ENCODE assay signal across 23 mouse cellular contexts in the genomic region with DNA sequence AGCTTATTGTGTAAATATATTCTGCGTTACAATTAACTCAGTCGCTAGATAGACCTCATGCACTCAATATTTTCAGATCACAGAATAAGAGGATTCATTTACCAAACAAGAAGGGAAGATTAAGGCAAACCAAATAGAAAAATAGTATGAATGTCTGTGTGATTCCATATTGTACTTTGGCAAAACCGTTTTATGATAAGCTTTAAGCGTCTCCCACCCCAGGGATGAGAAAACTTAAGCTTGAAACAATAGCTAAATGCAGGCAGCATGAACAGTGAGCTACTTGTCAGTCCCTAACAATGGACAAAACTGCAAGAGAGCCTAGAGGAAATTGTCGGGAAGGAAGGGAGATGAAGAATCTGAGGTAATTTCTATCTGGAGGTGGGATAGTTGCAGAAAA.
DNase-seq lines count a peak whose midpoint lies in the region; ATAC-seq and TF ChIP-seq lines count a peak whose summit lies in the region.
"Had no signal": no experiment of that assay in that cellular context is flagged by ENCODE, and none has a peak within 500 bp of the region (broad histone marks: within the 10 kb centered on the region; RNA-seq: fewer than 3 reads in every experiment).

No protein-coding gene starts in this region.

- H3K27ac ChIP-seq in hindbrain, embryonic 11.5 days (ENCODE audit: low read depth, low read length) = peak overlapping the region; percentile 14; the same call in 1 of the 2 replicates
- no peak overlapping the region for H3K27ac ChIP-seq in hindbrain, embryonic 10.5 days
- peak overlapping the region; percentile 73 for H3K27ac ChIP-seq in hindbrain, embryonic 15.5 days (replicated peaks)
- H3K27ac ChIP-seq in midbrain, embryonic 16.5 days (ENCODE audit: low read length) = peak overlapping the region; percentile 86
- H3K27ac ChIP-seq: embryonic facial prominence, embryonic 13.5 days; forebrain, embryonic 10.5 days; kidney, postnatal 0 days; liver, embryonic 14.5 days had no signal

- no peak overlapping the region for H3K4me3 ChIP-seq in hindbrain, embryonic 11.5 days (ENCODE audit: low read depth, low read length)
- H3K4me3 ChIP-seq in hindbrain, embryonic 10.5 days = no peak overlapping the region
- H3K4me3 ChIP-seq in hindbrain, embryonic 15.5 days = no peak overlapping the region
- no peak overlapping the region for H3K4me3 ChIP-seq in midbrain, embryonic 16.5 days (ENCODE audit: low read depth, low read length)
- H3K4me3 ChIP-seq: embryonic facial prominence, embryonic 13.5 days; forebrain, embryonic 10.5 days; myocyte had no signal

- DNase-seq in hindbrain, embryonic 11.5 days (ENCODE audit: low spot score) = no peak
- no peak for DNase-seq in hindbrain, embryonic 10.5 days (ENCODE audit: low spot score)
- DNase-seq in brain, embryonic 14.5 days (ENCODE audit: low read depth) = peak; percentile 60
- DNase-seq in cerebellum, adult 9-10 months = no peak
- DNase-seq in left cerebral cortex, adult 8-10 months (ENCODE audit: low spot score in 2 of 2) = no peak
- DNase-seq: adrenal gland, postnatal 10 days; cerebellum, adult 11-12 months; gastrocnemius, postnatal 10 days; kidney, adult 8-10 months; liver; lung, postnatal 14 days; spleen, adult 18-20 months; thymus, postnatal 25 days had no signal

- TF ChIP-seq POLR2A in brain, embryonic 14.5 days (IDR thresholded peaks at IDR 0.05; ENCODE audit: borderline replicate concordance, extremely low read depth, insufficient read depth, insufficient read length, poor library complexity, severe bottlenecking) = no peak

- H3K27me3 ChIP-seq in hindbrain, embryonic 11.5 days (ENCODE audit: control insufficient read depth, insufficient read depth, low read length) = no peaks in the 10 kb centered on the region
- no peaks in the 10 kb centered on the region for H3K27me3 ChIP-seq in hindbrain, embryonic 10.5 days (ENCODE audit: insufficient read depth, poor library complexity, severe bottlenecking)
- H3K27me3 ChIP-seq in hindbrain, embryonic 15.5 days = 0 out of 2 replicates have a peak, but pooled peaks cover 2% of the 10 kb centered on the region
- no peaks in the 10 kb centered on the region for H3K27me3 ChIP-seq in midbrain, embryonic 16.5 days (ENCODE audit: control insufficient read depth, insufficient read depth, low read depth, low read length)

- no peak overlapping the region for H3K9ac ChIP-seq in hindbrain, embryonic 11.5 days (ENCODE audit: low read depth, low read length)
- no peak overlapping the region for H3K9ac ChIP-seq in hindbrain, embryonic 15.5 days
- 0 out of 2 replicates have a peak overlapping the region, but pooled peaks have one; percentile 38 for H3K9ac ChIP-seq in midbrain, embryonic 16.5 days (ENCODE audit: low read depth, low read length)
- H3K9ac ChIP-seq: embryonic facial prominence, embryonic 13.5 days; liver, embryonic 14.5 days; lung, embryonic 14.5 days had no signal

- H3K9me3 ChIP-seq in hindbrain, embryonic 11.5 days (ENCODE audit: control insufficient read depth, low read length) = no peaks in the 10 kb centered on the region
- H3K9me3 ChIP-seq in hindbrain, embryonic 10.5 days = no peaks in the 10 kb centered on the region
- H3K9me3 ChIP-seq in hindbrain, embryonic 15.5 days = no peaks in the 10 kb centered on the region
- no peaks in the 10 kb centered on the region for H3K9me3 ChIP-seq in midbrain, embryonic 16.5 days (replicated peaks; ENCODE audit: control insufficient read depth, low read length, poor library complexity, severe bottlenecking)
- H3K9me3 ChIP-seq: embryonic facial prominence, embryonic 13.5 days; forebrain, embryonic 10.5 days had no signal

- H3K4me1 ChIP-seq in hindbrain, embryonic 11.5 days (replicated peaks; ENCODE audit: control insufficient read depth, insufficient read depth, low read length) = no peaks in the 10 kb centered on the region
- H3K4me1 ChIP-seq in hindbrain, embryonic 10.5 days (replicated peaks) = peaks cover 6% of the 10 kb centered on the region
- peaks cover 4% of the 10 kb centered on the region; the same call in 1 of the 2 replicates for H3K4me1 ChIP-seq in hindbrain, embryonic 15.5 days (replicated peaks)
- peaks cover 19% of the 10 kb centered on the region for H3K4me1 ChIP-seq in midbrain, embryonic 16.5 days (ENCODE audit: control insufficient read depth, insufficient read depth, low read length)
- H3K4me1 ChIP-seq: embryonic facial prominence, embryonic 13.5 days had no signal

- 60% methylated on average over 5 of the region's 5 CpGs for WGBS in hindbrain, embryonic 11.5 days
- WGBS in hindbrain, embryonic 10.5 days = 62% methylated on average over 5 of the region's 5 CpGs
- WGBS in hindbrain, embryonic 15.5 days = 50% methylated on average over 5 of the region's 5 CpGs
- WGBS in midbrain, embryonic 16.5 days = 25% methylated on average over 5 of the region's 5 CpGs

- no peak for ATAC-seq in hindbrain, embryonic 11.5 days (ENCODE audit: low FRiP score)
- no peak for ATAC-seq in hindbrain, embryonic 15.5 days (ENCODE audit: low FRiP score, low read depth)
- ATAC-seq in midbrain, embryonic 16.5 days = no peak
- ATAC-seq: intestine, embryonic 16.5 days had no signal

- TF ChIP-seq CTCF in brain, embryonic 14.5 days (IDR thresholded peaks at IDR 0.05; ENCODE audit: borderline replicate concordance, extremely low read depth, insufficient read depth, insufficient read length) = no peak

- H3K4me2 ChIP-seq in hindbrain, embryonic 11.5 days (replicated peaks; ENCODE audit: low read depth, low read length) = no peak overlapping the region
- peak overlapping the region; percentile 27 for H3K4me2 ChIP-seq in hindbrain, embryonic 15.5 days
- H3K4me2 ChIP-seq in midbrain, embryonic 16.5 days (ENCODE audit: low read length) = peak overlapping the region; percentile 40
- H3K4me2 ChIP-seq: embryonic facial prominence, embryonic 13.5 days; lung, embryonic 14.5 days had no signal

- H3K36me3 ChIP-seq in hindbrain, embryonic 11.5 days (ENCODE audit: control insufficient read depth, insufficient read depth, low read length) = no peaks in the 10 kb centered on the region
- no peaks in the 10 kb centered on the region for H3K36me3 ChIP-seq in hindbrain, embryonic 10.5 days
- H3K36me3 ChIP-seq in hindbrain, embryonic 15.5 days = no peaks in the 10 kb centered on the region
- H3K36me3 ChIP-seq in midbrain, embryonic 16.5 days (ENCODE audit: control insufficient read depth, insufficient read depth, low read length) = no peaks in the 10 kb centered on the region
- H3K36me3 ChIP-seq: embryonic facial prominence, embryonic 13.5 days; forebrain, embryonic 10.5 days; G1E had no signal
